Mouse (Mus musculus) c-Kit-positive CD71-negative TER-119-negative erythroid progenitor cells, embryonic 14.5 days (primary cell): ENCODE measurements around the gene C9orf72.
"Not testable (repeated sequence)": the region's sequence is repeated elsewhere in the genome, so short reads cannot be mapped to it uniquely, and the experiment has no call there.

Experiments
- DNase-seq: peaks from one replicate; pipeline ENCODE4 v3.0.0-alpha.2; 2013; ENCODE audit warnings: low read depth

The C9orf72 gene

GRCm38 (mm10) chr4:35225734-35226495, at the start of gene C9orf72:
Gene C9orf72, minus strand, starts transcription at chr4:35226175.
- peak; percentile 90 for DNase-seq

- DNase-seq, result no peak
These were observed 33.0 kb upstream of the C9orf72 start for GRCm38 (mm10) chr4:35259006-35259405.

- no peak for DNase-seq
These were observed 18.0 kb upstream of the C9orf72 start for GRCm38 (mm10) chr4:35244023-35244422.

- DNase-seq, result no peak
These were observed 15.8 kb upstream of the C9orf72 start for GRCm38 (mm10) chr4:35241735-35242134.

- no peak for DNase-seq
These were observed 12.7 kb upstream of the C9orf72 start for GRCm38 (mm10) chr4:35238696-35239095.

GRCm38 (mm10) chr4:35238240-35238639, 12.3 kb upstream of the C9orf72 start:
- DNase-seq, result not testable (repeated sequence)

GRCm38 (mm10) chr4:35236313-35236712, 10.3 kb upstream of the C9orf72 start:
- DNase-seq, result no peak

- DNase-seq, result no peak
These were observed 2.3 kb upstream of the C9orf72 start for GRCm38 (mm10) chr4:35228260-35228659.

GRCm38 (mm10) chr4:35226496-35226992, 569 bp upstream of the C9orf72 start:
- DNase-seq, result no peak

- DNase-seq, result no peak
These were observed 738 bp downstream of the C9orf72 start for GRCm38 (mm10) chr4:35225141-35225733.

GRCm38 (mm10) chr4:35224101-35224500, 1.9 kb downstream of the C9orf72 start:
- DNase-seq, result no peak

- no peak for DNase-seq
These were observed 2.5 kb downstream of the C9orf72 start for GRCm38 (mm10) chr4:35223376-35223988.

- DNase-seq, result no peak
These were observed 4.1 kb downstream of the C9orf72 start for GRCm38 (mm10) chr4:35221903-35222302.

- DNase-seq, result no peak
These were observed 4.8 kb downstream of the C9orf72 start for GRCm38 (mm10) chr4:35221131-35221530.

- no peak for DNase-seq
These were observed 5.8 kb downstream of the C9orf72 start for GRCm38 (mm10) chr4:35220108-35220731.

GRCm38 (mm10) chr4:35204659-35205058, 21.3 kb downstream of the C9orf72 start:
- no peak for DNase-seq

GRCm38 (mm10) chr4:35203724-35204123, 22.3 kb downstream of the C9orf72 start:
- DNase-seq, result no peak

GRCm38 (mm10) chr4:35201700-35202099, 24.3 kb downstream of the C9orf72 start:
- DNase-seq, result no peak

- DNase-seq, result peak; percentile 14
These were observed 33.2 kb downstream of the C9orf72 start for GRCm38 (mm10) chr4:35192725-35193124.

- DNase-seq, result no peak
These were observed 36.2 kb downstream of the C9orf72 start for GRCm38 (mm10) chr4:35189794-35190193.

- no peak for DNase-seq
These were observed 38.2 kb downstream of the C9orf72 start for GRCm38 (mm10) chr4:35187617-35188326.
